Mouse (Mus musculus): ENCODE results near the gene Slc44a5.

GRCm38 (mm10) chr3:153929526-153929925 lies 43.7 kb upstream of the Slc44a5 start:
- TF ChIP-seq CTCF (IDR thresholded peaks at IDR 0.05; ENCODE audit: control insufficient read depth, insufficient read depth, insufficient replicate concordance, low read depth, low read length) (no peak), POLR2A (IDR thresholded peaks at IDR 0.05; ENCODE audit: control insufficient read depth, low read depth, low read length) (no peak)
